Mouse (Mus musculus) gonadal fat pad, adult 2 months (tissue): ENCODE data around the gene Ksr1. TPM values are rescaled to one million over a fixed set of nuclear protein-coding genes. Genes with fewer than 3 reads are reported as not detected.

Experiments used
- DNase-seq: peaks from one replicate; pipeline ENCODE4 v3.0.0-alpha.2; 2012; ENCODE audit warnings: low read depth
- polyA plus RNA-seq: library from polyadenylated mRNA; depleted of rRNA; stranded (reverse); fragments of >200 nt; gene quantifications from 2 replicates; pipeline ENCODE4 v1.2.3, GENCODE M21; 2012; rRNA removed

Gene Ksr1
- polyA plus RNA-seq = 11.8 and 13.9 TPM in 2 replicates

GRCm38 (mm10) chr11:79146331-79146767, at the start of gene Ksr1:
TSS of gene Ksr1 (minus strand) at chr11:79146407.
- DNase-seq = no peak

- DNase-seq = no peak
Observed at GRCm38 (mm10) chr11:79192176-79192575, 46.0 kb upstream of the Ksr1 start.

GRCm38 (mm10) chr11:79191214-79191613, 45.0 kb upstream of the Ksr1 start:
- no peak for DNase-seq

GRCm38 (mm10) chr11:79190257-79190656, 44.0 kb upstream of the Ksr1 start:
- DNase-seq = no peak

GRCm38 (mm10) chr11:79188176-79188575, 42.0 kb upstream of the Ksr1 start:
- peak; percentile 41 for DNase-seq

- DNase-seq = no peak
Observed at GRCm38 (mm10) chr11:79187291-79187690, 41.1 kb upstream of the Ksr1 start.

- no peak for DNase-seq
Observed at GRCm38 (mm10) chr11:79185683-79186082, 39.5 kb upstream of the Ksr1 start.

- no peak for DNase-seq
Observed at GRCm38 (mm10) chr11:79184126-79184888, 38.1 kb upstream of the Ksr1 start.

GRCm38 (mm10) chr11:79183400-79183799, 37.2 kb upstream of the Ksr1 start:
- no peak for DNase-seq

GRCm38 (mm10) chr11:79182881-79183280, 36.7 kb upstream of the Ksr1 start:
- DNase-seq = no peak

GRCm38 (mm10) chr11:79181914-79182313, 35.7 kb upstream of the Ksr1 start:
- no peak for DNase-seq

GRCm38 (mm10) chr11:79176687-79177086, 30.5 kb upstream of the Ksr1 start:
- no peak for DNase-seq

GRCm38 (mm10) chr11:79172054-79172453, 25.8 kb upstream of the Ksr1 start:
- no peak for DNase-seq

- no peak for DNase-seq
Observed at GRCm38 (mm10) chr11:79166582-79167300, 20.5 kb upstream of the Ksr1 start.

GRCm38 (mm10) chr11:79161077-79161758, 15.0 kb upstream of the Ksr1 start:
- DNase-seq = no peak

- no peak for DNase-seq
Observed at GRCm38 (mm10) chr11:79160127-79160526, 13.9 kb upstream of the Ksr1 start.

- no peak for DNase-seq
Observed at GRCm38 (mm10) chr11:79157729-79158128, 11.5 kb upstream of the Ksr1 start.

- no peak for DNase-seq
Observed at GRCm38 (mm10) chr11:79155348-79155747, 9.1 kb upstream of the Ksr1 start.

GRCm38 (mm10) chr11:79152696-79153095, 6.5 kb upstream of the Ksr1 start:
- no peak for DNase-seq

GRCm38 (mm10) chr11:79151874-79152273, 5.7 kb upstream of the Ksr1 start:
- DNase-seq = no peak

- DNase-seq = no peak
Observed at GRCm38 (mm10) chr11:79150301-79150700, 4.1 kb upstream of the Ksr1 start.

- DNase-seq = no peak
Observed at GRCm38 (mm10) chr11:79149295-79149694, 3.1 kb upstream of the Ksr1 start.

GRCm38 (mm10) chr11:79148783-79149182, 2.6 kb upstream of the Ksr1 start:
- no peak for DNase-seq
